Mouse (Mus musculus) neural tube, embryonic 14.5 days (tissue): ENCODE measurements at regions not wholly inside any gene's neighbourhood (a gene's known extent, or its start where the extent isn't known, plus 50 kb on each side); places are given as distances from the start of the nearest gene placed in this dataset.

ENCODE experiments used
- ATAC-seq: fragments of 200-750 bp; cut with Nextera tagmentation; 2 replicates; pipeline ENCODE4 v1.8.0; 2017; ENCODE audit warnings: low read depth, mild to moderate bottlenecking, moderate TSS enrichment, moderate library complexity
- H3K27ac ChIP-seq: fragments of 300-500 bp; sonication (generic); 2 replicates; pipeline ENCODE4 v1.5.1; 2014; ENCODE audit warnings: low read depth, mild to moderate bottlenecking, control low read depth, low read length, moderate library complexity, mixed read lengths
- H3K27me3 ChIP-seq: fragments of 300-500 bp; sonication (generic); 2 replicates; pipeline ENCODE4 v1.6.1; 2014; ENCODE audit warnings: low read length; ENCODE audit not compliant: control insufficient read depth, insufficient read depth
- H3K36me3 ChIP-seq: fragments of 300-500 bp; sonication (generic); 2 replicates; pipeline ENCODE4 v1.6.1; 2014; ENCODE audit warnings: low read length, mixed read lengths; ENCODE audit not compliant: control insufficient read depth, insufficient read depth
- H3K4me1 ChIP-seq: fragments of 300-500 bp; sonication (generic); 2 replicates; pipeline ENCODE4 v1.6.1; 2014; ENCODE audit warnings: low read length; ENCODE audit not compliant: control insufficient read depth, insufficient read depth
- H3K4me2 ChIP-seq: fragments of 300-500 bp; sonication (generic); 2 replicates; pipeline ENCODE4 v1.6.1; 2014; ENCODE audit warnings: mild to moderate bottlenecking, low read depth, low read length, control low read depth
- H3K4me3 ChIP-seq: fragments of 300-500 bp; sonication (generic); 2 replicates; pipeline ENCODE4 v1.5.1; 2014; ENCODE audit warnings: low read depth, low read length, control low read depth, mixed read lengths
- H3K9ac ChIP-seq: fragments of 300-500 bp; sonication (generic); replicated peaks from 2 replicates; pipeline ENCODE4 v1.6.1; 2014; ENCODE audit warnings: low read depth, mild to moderate bottlenecking, control low read depth, low read length, mixed read lengths
- H3K9me3 ChIP-seq: fragments of 300-500 bp; sonication (generic); 2 replicates; pipeline ENCODE4 v1.6.1; 2016; ENCODE audit warnings: low read length; ENCODE audit not compliant: control insufficient read depth
- WGBS: fragments of 180-500 bp; shearing (Covaris S2); extraction: QIAGEN DNeasy Blood & Tissue Kit; methylation state at CpG from one replicate; pipeline ENCODE4 v1.1.7; 2014; 5-methylcytosine and 5-hydroxymethylcytosine counted together

GRCm38 (mm10) chr10:118081636-118082166 lies 59.9 kb upstream of the Mdm1 start:
- Histone ChIP-seq H3K27ac (no peak overlapping the region), H3K4me3 (no peak overlapping the region), H3K4me1 (no peaks in the 10 kb centered on the region), H3K4me2 (no peak overlapping the region), H3K9ac (no peak overlapping the region), H3K36me3 (no peaks in the 10 kb centered on the region), H3K9me3 (no peaks in the 10 kb centered on the region), H3K27me3 (no peaks in the 10 kb centered on the region)
- 85% methylated on average over 5 of the region's 5 CpGs for WGBS
- ATAC-seq: no peak

GRCm38 (mm10) chr10:118083035-118083720 lies 58.4 kb upstream of the Mdm1 start:
- Histone ChIP-seq H3K9me3 (no peaks in the 10 kb centered on the region), H3K9ac (no peak overlapping the region)
- WGBS: 92% methylated on average over 12 of the region's 13 CpGs

DNA sequence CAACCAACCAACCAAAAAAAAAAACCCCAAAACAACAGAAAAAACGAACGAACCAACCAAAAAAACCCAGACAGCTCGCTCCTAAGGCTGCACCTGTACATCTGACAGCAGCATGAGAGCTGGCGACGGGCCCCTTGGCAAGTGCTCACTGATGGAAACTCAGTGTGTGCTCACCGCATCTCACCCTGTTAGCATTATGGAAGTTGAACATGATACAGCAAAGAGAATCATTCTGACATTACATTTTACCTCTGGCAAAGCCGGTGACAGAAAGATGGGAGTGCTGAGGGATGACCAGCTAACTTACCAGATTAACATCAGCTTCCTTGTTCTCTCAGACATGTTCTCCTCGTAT lies 57.9 kb upstream of the Mdm1 start:
- Histone ChIP-seq H3K36me3 (no peaks in the 10 kb centered on the region), H3K4me2 (no peak overlapping the region), H3K27ac (no peak overlapping the region), H3K9ac (no peak overlapping the region), H3K4me3 (no peak overlapping the region), H3K4me1 (peaks cover 7% of the 10 kb centered on the region; the same call in 1 of the 2 replicates), H3K27me3 (no peaks in the 10 kb centered on the region), H3K9me3 (no peaks in the 10 kb centered on the region)
- 91% methylated on average over 8 of the region's 8 CpGs for WGBS
- ATAC-seq: no peak

More at GRCm38 (mm10) chr10:118083035-118083720, 58.4 kb upstream of the Mdm1 start:
- Histone ChIP-seq H3K4me2 (no peak overlapping the region), H3K4me3 (no peak overlapping the region), H3K27me3 (no peaks in the 10 kb centered on the region), H3K4me1 (peaks cover 7% of the 10 kb centered on the region; the same call in 1 of the 2 replicates), H3K27ac (no peak overlapping the region), H3K36me3 (no peaks in the 10 kb centered on the region)
- ATAC-seq: no peak

- Histone ChIP-seq H3K27me3 (no peaks in the 10 kb centered on the region), H3K36me3 (no peaks in the 10 kb centered on the region), H3K4me3 (no peak overlapping the region), H3K4me1 (peaks cover 7% of the 10 kb centered on the region; the same call in 1 of the 2 replicates), H3K9ac (no peak overlapping the region), H3K27ac (no peak overlapping the region), H3K9me3 (no peaks in the 10 kb centered on the region), H3K4me2 (no peak overlapping the region)
- ATAC-seq: no peak
- 94% methylated on average over 16 of the region's 16 CpGs for WGBS
Measured at GRCm38 (mm10) chr10:118085046-118085983, 56.3 kb upstream of the Mdm1 start.

- Histone ChIP-seq H3K27ac (peak overlapping the region; percentile 75), H3K4me2 (peak overlapping the region; percentile 17; the same call in 1 of the 2 replicates), H3K4me3 (no peak overlapping the region), H3K9me3 (no peaks in the 10 kb centered on the region), H3K36me3 (no peaks in the 10 kb centered on the region), H3K27me3 (no peaks in the 10 kb centered on the region), H3K9ac (0 out of 2 replicates have a peak overlapping the region, but pooled peaks have one; percentile 17), H3K4me1 (peaks cover 7% of the 10 kb centered on the region; the same call in 1 of the 2 replicates)
- WGBS: 10% methylated on average over 12 of the region's 12 CpGs
- ATAC-seq: peak; percentile 65
Measured at GRCm38 (mm10) chr10:118087570-118088340, 53.9 kb upstream of the Mdm1 start.

DNA sequence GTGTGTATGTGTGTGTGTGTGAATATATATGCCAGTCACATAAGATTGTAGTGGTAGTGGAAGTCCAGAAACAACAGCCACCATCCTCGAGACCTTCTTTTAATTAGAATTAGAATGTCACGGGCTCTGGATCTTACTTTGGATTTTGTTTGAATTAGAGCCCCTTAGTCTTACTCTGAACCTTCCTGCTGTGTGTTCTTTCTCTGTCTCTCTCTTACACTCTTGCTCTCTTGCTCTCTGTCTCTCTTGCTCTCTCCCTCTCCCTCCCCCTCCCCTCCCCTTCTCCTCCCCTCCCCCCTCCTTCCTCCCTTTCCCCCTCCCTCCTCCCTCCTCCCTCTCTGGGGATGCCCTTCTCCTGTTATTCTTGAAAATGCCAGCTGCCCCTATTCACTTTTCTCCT lies 53.1 kb upstream of the Mdm1 start:
- no peaks in the 10 kb centered on the region for H3K9me3 ChIP-seq
- WGBS: 29% methylated on average over 2 of the region's 2 CpGs
- no peaks in the 10 kb centered on the region for H3K27me3 ChIP-seq
- no peak overlapping the region for H3K9ac ChIP-seq
- no peak overlapping the region for H3K4me3 ChIP-seq
- peaks cover 7% of the 10 kb centered on the region; the same call in 1 of the 2 replicates for H3K4me1 ChIP-seq
- H3K4me2 ChIP-seq: peak overlapping the region; percentile 17; the same call in 1 of the 2 replicates
- no peaks in the 10 kb centered on the region for H3K36me3 ChIP-seq
- peak overlapping the region; percentile 75 for H3K27ac ChIP-seq
- ATAC-seq: no peak

DNA sequence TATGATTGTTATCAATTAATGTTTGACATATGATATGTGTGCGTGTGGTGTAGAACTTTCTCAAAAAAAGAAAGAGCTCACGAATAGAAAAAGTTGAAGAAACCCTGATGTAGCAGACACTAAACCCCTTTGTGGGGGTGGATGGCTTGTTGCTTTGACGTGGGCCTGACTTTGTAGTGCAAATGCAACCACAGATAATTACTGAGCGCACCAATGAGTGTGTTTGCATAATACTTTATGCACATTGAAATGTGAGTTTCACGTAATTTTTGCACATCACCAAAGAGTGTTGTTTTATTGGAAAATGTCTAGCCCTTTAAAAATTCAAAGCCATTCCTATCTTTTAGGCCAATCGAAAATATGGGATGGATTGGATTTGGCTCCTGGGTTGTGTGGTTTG lies 51.7 kb upstream of the Mdm1 start:
- Histone ChIP-seq H3K9ac (no peak overlapping the region), H3K27me3 (no peaks in the 10 kb centered on the region), H3K4me3 (no peak overlapping the region), H3K36me3 (no peaks in the 10 kb centered on the region), H3K27ac (no peak overlapping the region), H3K4me1 (peaks cover 7% of the 10 kb centered on the region; the same call in 1 of the 2 replicates), H3K9me3 (no peaks in the 10 kb centered on the region), H3K4me2 (no peak overlapping the region)
- no peak for ATAC-seq
- WGBS: 89% methylated on average over 6 of the region's 6 CpGs

DNA sequence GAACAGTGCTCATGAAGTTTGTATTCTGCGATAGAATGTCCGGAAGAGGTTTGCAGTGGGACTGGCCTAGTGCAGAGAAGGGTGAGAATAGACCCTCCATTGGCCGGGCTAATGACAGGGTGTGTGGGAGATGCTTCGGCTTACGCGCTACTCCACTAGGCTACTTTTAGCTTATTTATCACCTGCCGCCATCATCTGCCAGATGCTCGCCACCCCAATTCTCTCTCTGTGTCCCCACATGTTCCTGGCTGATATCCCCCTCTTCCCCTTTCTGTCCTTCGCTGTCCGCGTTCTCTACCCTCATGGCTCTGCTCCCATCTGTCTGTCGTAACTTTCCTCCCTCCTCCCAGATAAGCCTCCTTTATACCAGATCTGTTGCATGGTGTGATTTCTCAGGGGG lies 50.1 kb upstream of the Mdm1 start:
- Histone ChIP-seq H3K9me3 (no peaks in the 10 kb centered on the region), H3K4me1 (peaks cover 7% of the 10 kb centered on the region; the same call in 1 of the 2 replicates), H3K27me3 (no peaks in the 10 kb centered on the region), H3K27ac (no peak overlapping the region), H3K4me2 (no peak overlapping the region), H3K4me3 (no peak overlapping the region), H3K36me3 (no peaks in the 10 kb centered on the region), H3K9ac (no peak overlapping the region)
- no peak for ATAC-seq
- WGBS: 87% methylated on average over 12 of the region's 12 CpGs
